Mouse (Mus musculus) testis, adult 2 months (tissue): ENCODE results near the gene Chd3. TPM values are rescaled to one million over a fixed set of nuclear protein-coding genes. Genes with fewer than 3 reads are reported as not detected.

Source experiments
- H3K27ac ChIP-seq: fragments of 200-500 bp; 2 replicates; pipeline ENCODE4 v1.5.1; 2012; ENCODE audit warnings: low read depth, low read length; ENCODE audit not compliant: control insufficient read depth, insufficient read depth
- H3K27me3 ChIP-seq: fragments of 200-500 bp; 2 replicates; pipeline ENCODE4 v1.6.1; 2012; ENCODE audit warnings: mild to moderate bottlenecking, low read length, moderate library complexity; ENCODE audit not compliant: control insufficient read depth, insufficient read depth
- H3K36me3 ChIP-seq: fragments of 200-500 bp; 2 replicates; pipeline ENCODE4 v1.6.1; 2012; ENCODE audit warnings: mild to moderate bottlenecking, low read length; ENCODE audit not compliant: control insufficient read depth, insufficient read depth
- H3K4me1 ChIP-seq: fragments of 200-500 bp; 2 replicates; pipeline ENCODE4 v1.6.1; 2012; ENCODE audit warnings: low read length; ENCODE audit not compliant: control insufficient read depth, insufficient read depth
- H3K4me3 ChIP-seq: fragments of 200-500 bp; 2 replicates; pipeline ENCODE4 v1.5.1; 2012; ENCODE audit warnings: low read depth, mild to moderate bottlenecking, low read length, moderate library complexity, mixed read lengths; ENCODE audit not compliant: control insufficient read depth
- CTCF ChIP-seq: fragments of 200-500 bp; IDR thresholded peaks from 2 replicates; pipeline ENCODE4 v1.5.1; 2012; ENCODE audit warnings: low read depth, mild to moderate bottlenecking, inconsistent platforms, low read length, moderate library complexity; ENCODE audit not compliant: control insufficient read depth, insufficient read depth, insufficient replicate concordance
- POLR2A ChIP-seq: fragments of 200-500 bp; IDR thresholded peaks from 2 replicates; pipeline ENCODE4 v1.6.1; 2012; ENCODE audit warnings: low read depth, mild to moderate bottlenecking, inconsistent platforms, low read length, moderate library complexity; ENCODE audit not compliant: control insufficient read depth
- polyA plus RNA-seq: library from polyadenylated mRNA; depleted of rRNA; stranded (reverse); fragments of >200 nt; gene quantifications from 2 replicates; pipeline ENCODE4 v1.2.3, GENCODE M21; 2012; rRNA removed

Chd3 gene
- polyA plus RNA-seq: 49.4 and 52.5 TPM in 2 replicates

DNA sequence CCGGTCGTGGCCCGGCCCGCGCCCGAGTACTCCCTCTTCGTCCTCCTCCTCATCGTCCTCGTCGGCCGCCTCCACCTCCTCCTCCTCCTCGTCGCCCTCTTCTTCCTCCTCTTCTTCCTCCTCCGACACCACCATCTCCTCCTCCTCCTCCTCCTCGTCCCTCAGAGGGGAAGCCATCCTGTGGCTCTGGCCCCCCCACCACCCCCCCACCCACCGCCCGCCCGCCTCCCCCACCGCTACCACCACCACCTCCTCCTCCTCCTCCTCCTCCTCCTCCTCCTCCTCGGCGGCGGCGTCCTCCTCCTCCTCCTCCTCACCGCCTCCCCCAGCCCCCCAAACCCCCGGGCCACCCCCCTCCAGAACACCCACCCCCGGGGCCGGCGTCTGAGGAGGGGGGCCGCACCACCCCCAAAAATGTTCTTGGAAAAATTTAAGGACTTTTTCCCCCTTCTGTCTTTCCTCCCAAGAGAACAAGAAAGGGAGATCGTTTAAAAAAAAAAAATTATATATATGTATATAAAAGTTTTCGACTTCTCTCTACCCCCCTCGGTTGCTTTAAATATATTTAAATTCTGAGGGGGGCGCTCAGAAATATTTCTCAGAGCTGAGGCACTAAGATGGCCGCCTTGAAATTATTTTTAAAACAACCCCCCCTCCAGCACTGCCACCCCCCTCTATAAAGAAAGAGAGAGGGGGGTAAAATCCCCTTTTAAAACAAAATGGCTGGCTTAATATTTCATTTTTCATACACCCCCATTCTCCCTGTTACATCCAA lies at the start of gene Chd3:
Chd3 (minus strand) TSS at position 192 of the 775 bp plus-strand sequence.
- H3K27ac ChIP-seq: peak within 1 kb of the TSS; percentile 82
- H3K36me3 ChIP-seq: no peaks in the 10 kb centered on the region
- peaks cover 31% of the 10 kb centered on the region for H3K4me1 ChIP-seq
- H3K27me3 ChIP-seq: no peaks in the 10 kb centered on the region
- no peak for TF ChIP-seq CTCF
- TF ChIP-seq POLR2A: no peak
- H3K4me3 ChIP-seq: peak within 1 kb of the TSS; percentile 84

DNA sequence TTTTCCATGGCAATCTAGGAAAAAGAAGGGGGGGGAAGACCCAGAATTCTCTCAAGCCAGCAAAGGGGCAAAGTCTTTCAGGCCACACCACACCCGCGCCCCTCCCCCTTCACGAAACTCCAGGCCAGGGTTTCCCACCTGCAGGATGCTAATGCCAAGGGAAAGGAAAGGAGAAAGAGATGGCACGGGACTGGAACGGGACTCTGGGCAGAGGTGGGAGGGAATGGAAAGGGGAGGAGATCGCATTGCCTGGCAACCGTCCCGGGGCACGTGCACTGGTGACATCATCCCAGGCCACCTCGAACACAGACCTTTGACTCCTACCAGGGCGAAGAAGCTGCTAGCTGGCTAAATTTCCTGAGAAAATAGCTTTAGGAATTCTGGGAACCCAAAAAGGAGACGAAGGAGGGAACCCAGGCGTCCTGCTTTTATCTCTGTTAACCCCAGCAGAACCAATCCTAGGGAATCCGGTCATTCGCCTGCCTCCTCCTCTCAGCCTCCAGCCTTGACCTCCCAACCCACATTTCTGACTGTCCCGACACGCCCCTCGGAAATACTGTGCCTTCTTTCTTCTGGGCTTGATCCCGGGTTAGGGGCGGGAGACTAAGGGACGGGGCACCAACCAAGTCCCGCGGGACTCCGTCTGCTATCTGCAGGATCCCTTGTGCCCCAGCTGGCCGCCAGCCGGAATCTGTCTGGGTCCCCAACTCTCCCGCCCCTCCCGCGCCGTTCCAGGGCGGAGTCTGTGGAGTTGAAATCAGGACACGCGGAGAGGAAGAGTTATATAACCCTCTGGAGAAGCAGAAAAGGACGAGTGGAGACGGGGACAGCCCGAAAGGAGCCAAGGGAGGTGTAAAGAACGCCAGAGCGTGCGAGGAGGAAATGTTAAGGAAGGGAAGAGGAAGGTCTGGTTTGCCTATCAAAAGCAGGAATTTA lies 48.5 kb upstream of the Chd3 start:
- Histone ChIP-seq H3K4me1 (peaks cover 63% of the 10 kb centered on the region), H3K4me3 (peak overlapping the region; percentile 88), H3K27me3 (no peaks in the 10 kb centered on the region), H3K36me3 (no peaks in the 10 kb centered on the region), H3K27ac (peak overlapping the region; percentile 95)
- TF ChIP-seq CTCF: no peak
- TF ChIP-seq POLR2A: peak; percentile 76

DNA sequence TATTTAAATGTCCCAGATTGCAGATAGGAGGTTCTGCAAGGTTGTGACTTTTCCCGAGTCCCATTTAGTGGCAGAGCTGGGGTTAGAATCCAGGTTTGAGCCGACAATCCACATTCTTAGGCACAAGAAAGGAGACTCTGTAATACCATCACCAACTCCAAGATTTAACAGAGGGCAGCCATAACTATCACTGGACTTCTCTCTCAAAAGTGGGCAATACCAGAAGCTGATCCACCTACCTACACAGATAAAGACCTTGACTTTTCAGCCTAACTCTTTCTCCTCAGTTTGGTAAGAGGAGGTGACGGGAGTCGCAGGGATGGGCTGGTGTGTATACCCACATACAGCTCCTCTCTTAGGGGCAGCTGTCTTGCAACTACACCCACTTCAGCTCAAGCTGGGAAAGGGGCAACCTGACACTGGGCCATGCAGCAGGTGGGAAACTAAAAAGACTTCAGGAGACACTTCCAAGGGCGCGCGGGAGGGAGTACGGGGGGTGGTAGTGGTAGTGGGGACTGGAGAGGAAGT lies 47.8 kb upstream of the Chd3 start:
- Histone ChIP-seq H3K4me3 (peak overlapping the region; percentile 88), H3K27ac (peak overlapping the region; percentile 95), H3K27me3 (no peaks in the 10 kb centered on the region), H3K36me3 (no peaks in the 10 kb centered on the region), H3K4me1 (peaks cover 66% of the 10 kb centered on the region)
- TF ChIP-seq CTCF (no peak), POLR2A (no peak)

DNA sequence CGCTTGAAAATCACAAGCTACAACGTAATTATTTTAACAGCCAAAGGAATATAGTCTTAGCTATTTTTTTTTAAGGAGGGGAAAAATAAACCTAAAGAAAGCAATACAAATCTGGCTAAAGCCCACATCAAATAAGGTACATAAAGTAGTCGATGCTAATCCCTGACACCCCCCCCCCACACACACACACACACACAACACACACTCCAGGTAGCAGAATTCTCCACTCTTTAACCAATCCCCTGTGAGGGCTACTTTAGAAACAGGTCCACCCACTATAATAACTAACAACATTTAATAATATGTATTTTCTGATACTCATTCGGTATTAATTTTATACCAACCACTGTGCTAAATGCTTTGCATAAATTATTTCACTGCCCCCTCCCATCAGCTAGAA lies 47.3 kb upstream of the Chd3 start:
- H3K27me3 ChIP-seq: no peaks in the 10 kb centered on the region
- peaks cover 67% of the 10 kb centered on the region for H3K4me1 ChIP-seq
- no peaks in the 10 kb centered on the region for H3K36me3 ChIP-seq
- TF ChIP-seq CTCF: no peak
- no peak for TF ChIP-seq POLR2A
- H3K4me3 ChIP-seq: no peak overlapping the region
- no peak overlapping the region for H3K27ac ChIP-seq

DNA sequence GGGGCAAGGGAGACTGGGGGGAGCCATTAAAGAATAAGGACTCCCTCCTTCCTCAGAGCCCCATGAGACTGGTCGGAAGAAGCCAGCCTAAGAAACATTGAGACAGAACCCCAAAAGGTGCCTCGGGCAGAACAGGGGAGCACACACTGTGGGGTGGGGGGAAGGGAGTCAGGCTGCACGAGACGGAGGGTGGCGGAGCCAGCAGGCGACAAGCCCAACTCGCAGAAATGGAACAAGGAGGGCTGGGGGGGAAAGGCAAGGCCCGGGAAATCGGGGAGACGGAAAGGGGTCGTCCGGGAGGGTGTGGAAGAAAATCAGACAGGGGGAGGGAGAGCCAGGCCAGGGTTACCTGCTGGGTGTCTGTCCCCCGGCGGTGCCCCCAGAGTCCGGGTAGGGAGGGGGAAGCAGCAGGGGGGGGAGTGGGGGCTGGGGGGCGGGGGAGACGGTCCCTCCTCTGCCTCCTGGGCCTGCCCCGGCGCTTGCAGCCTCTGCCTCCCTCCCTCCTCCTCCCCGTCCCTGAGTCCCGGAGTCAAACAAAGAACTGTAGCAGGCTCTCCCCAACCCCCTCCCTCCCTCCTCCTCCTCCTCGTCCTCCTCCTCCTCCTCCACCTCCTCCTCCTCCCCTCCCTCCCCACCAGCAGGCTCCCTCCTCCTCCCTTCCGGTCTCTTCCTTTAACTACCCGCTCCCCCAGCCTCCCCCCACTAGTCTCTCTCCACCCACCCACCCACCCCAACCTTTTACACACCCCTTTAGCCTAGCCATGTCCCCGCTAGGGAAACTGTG lies 46.7 kb upstream of the Chd3 start:
- Histone ChIP-seq H3K4me3 (peak overlapping the region; percentile 31), H3K36me3 (no peaks in the 10 kb centered on the region), H3K4me1 (peaks cover 63% of the 10 kb centered on the region), H3K27me3 (no peaks in the 10 kb centered on the region), H3K27ac (peak overlapping the region; percentile 26; the same call in 1 of the 2 replicates)
- TF ChIP-seq CTCF: no peak
- TF ChIP-seq POLR2A: 0 out of 2 replicates have a peak, but pooled peaks have one; percentile 7

DNA sequence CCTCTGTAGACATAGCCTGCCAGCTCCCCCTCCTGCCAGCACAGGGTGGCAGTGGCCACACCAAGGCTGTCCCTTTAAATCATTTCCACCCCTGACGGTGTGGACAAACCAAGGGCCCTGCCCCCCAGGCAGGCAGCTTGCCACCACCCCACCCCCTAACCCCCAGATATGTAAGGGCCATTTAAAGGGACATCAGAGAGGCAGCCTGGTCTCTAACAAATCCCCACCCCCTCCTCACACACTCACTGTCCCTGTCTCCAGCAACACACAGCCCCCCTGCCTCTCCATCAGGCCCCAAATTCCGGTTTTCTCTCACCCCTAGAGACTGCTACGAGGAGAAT lies 46.1 kb upstream of the Chd3 start:
- no peaks in the 10 kb centered on the region for H3K36me3 ChIP-seq
- H3K27me3 ChIP-seq: no peaks in the 10 kb centered on the region
- H3K4me3 ChIP-seq: peak overlapping the region; percentile 31
- H3K27ac ChIP-seq: peak overlapping the region; percentile 26; the same call in 1 of the 2 replicates
- no peak; the same call in 1 of the 2 replicates for TF ChIP-seq POLR2A
- no peak for TF ChIP-seq CTCF
- peaks cover 63% of the 10 kb centered on the region for H3K4me1 ChIP-seq
